Mouse (Mus musculus) ES-Bruce4 (cell line): ENCODE measurements around the gene C7. TPM values are rescaled to one million over a fixed set of nuclear protein-coding genes. Genes with fewer than 3 reads are reported as not detected.

ENCODE experiments used
- H3K27ac ChIP-seq: 2 replicates; pipeline ENCODE4 v1.5.1; 2012; ENCODE audit warnings: low read length, inconsistent platforms; ENCODE audit not compliant: insufficient read depth
- H3K27me3 ChIP-seq: 2 replicates; pipeline ENCODE4 v1.6.1; 2012; ENCODE audit warnings: mild to moderate bottlenecking, low read length, inconsistent platforms; ENCODE audit not compliant: control insufficient read depth, poor library complexity, insufficient read depth, severe bottlenecking
- H3K36me3 ChIP-seq: 2 replicates; pipeline ENCODE4 v1.6.1; 2012; ENCODE audit warnings: inconsistent platforms, mild to moderate bottlenecking, low read length, moderate library complexity; ENCODE audit not compliant: control insufficient read depth, poor library complexity, insufficient read depth, severe bottlenecking
- H3K4me1 ChIP-seq: one replicate; pipeline ENCODE4 v1.8.1; 2011; ENCODE audit warnings: low read length; ENCODE audit not compliant: control insufficient read depth, insufficient read depth
- H3K4me3 ChIP-seq: 2 replicates; pipeline ENCODE4 v1.5.1; 2011; ENCODE audit warnings: low read depth, mild to moderate bottlenecking, low read length
- H3K9ac ChIP-seq: 2 replicates; pipeline ENCODE4 v1.6.1; 2012; ENCODE audit warnings: low read depth, mild to moderate bottlenecking, inconsistent platforms; ENCODE audit not compliant: poor library complexity, severe bottlenecking
- H3K9me3 ChIP-seq: replicated peaks from 2 replicates; pipeline ENCODE4 v1.6.1; 2012; ENCODE audit warnings: mild to moderate bottlenecking, low read length, inconsistent platforms; ENCODE audit not compliant: control insufficient read depth, poor library complexity, insufficient read depth, severe bottlenecking
- CTCF ChIP-seq: IDR thresholded peaks from one replicate; pipeline ENCODE4 v1.8.1; 2011; ENCODE audit warnings: low read depth, low read length
- EP300 ChIP-seq: IDR thresholded peaks from 2 replicates; pipeline ENCODE4 v1.6.1; 2011; ENCODE audit warnings: low read depth, low read length; ENCODE audit not compliant: insufficient read depth
- POLR2A ChIP-seq: IDR thresholded peaks from one replicate; pipeline ENCODE4 v1.8.1; 2011; ENCODE audit warnings: low read length; ENCODE audit not compliant: insufficient read depth
- polyA plus RNA-seq: library from polyadenylated mRNA; stranded (reverse); fragments of >200 nt; gene quantifications from 2 replicates; pipeline ENCODE4 v1.2.4, GENCODE M21; 2011; ENCODE audit warnings: low read depth; ENCODE audit not compliant: missing spikeins, insufficient read depth, insufficient read length

C7 gene
- polyA plus RNA-seq: 0.24 TPM in 1 of 2 replicates, not detected in the other

DNA sequence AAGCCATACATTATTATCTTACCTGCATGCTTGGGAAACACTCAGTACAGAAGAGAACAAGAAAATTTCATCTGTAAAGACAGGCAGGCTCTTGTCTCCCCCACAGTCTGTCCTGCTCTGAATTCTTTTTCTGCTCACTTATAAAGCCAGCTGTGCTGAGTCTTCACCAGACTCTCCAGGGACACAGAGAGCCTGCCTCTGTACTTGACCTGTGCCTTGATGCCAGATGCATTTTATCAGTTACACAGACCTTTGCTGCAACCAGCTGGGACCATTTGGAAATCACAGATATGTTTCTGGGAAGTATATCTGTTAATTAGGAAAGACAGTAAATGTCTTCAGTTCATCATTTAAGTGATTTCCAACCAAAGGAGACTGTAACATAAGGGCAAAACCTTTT, at the start of gene C7:
C7 (minus strand) TSS at position 106 of the 400 bp plus-strand sequence.
- H3K27me3 ChIP-seq: no peaks in the 10 kb centered on the region
- no peaks in the 10 kb centered on the region for H3K36me3 ChIP-seq
- no peak within 1 kb of the TSS for H3K4me3 ChIP-seq
- no peaks in the 10 kb centered on the region for H3K4me1 ChIP-seq
- H3K9ac ChIP-seq: no peak within 1 kb of the TSS
- peaks cover 7% of the 10 kb centered on the region for H3K9me3 ChIP-seq
- TF ChIP-seq CTCF: no peak
- no peak for TF ChIP-seq EP300
- TF ChIP-seq POLR2A: no peak
- H3K27ac ChIP-seq: no peak within 1 kb of the TSS

DNA sequence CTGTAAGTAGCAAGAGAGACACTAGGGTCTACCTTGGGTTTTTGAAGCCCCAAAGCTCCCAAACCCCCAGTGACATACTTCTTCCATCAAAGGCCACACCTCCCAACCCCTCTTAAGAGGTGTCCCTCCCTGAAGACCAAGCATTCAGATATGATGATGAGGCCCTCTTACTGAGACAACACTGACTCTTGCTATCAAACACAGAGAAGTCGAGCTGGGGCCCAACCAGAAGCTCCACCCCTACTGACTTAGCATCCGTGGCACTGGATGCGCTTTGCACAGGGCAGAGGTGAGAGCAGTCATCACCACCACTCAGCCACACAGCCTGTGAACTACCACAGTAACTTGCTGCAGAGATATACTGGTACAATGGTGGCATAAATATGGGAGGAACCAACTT, 49.1 kb upstream of the C7 start:
- TF ChIP-seq POLR2A (no peak), EP300 (no peak), CTCF (no peak)
- peaks cover 9% of the 10 kb centered on the region for H3K36me3 ChIP-seq
- no peaks in the 10 kb centered on the region for H3K27me3 ChIP-seq
- no peak overlapping the region for H3K4me3 ChIP-seq
- H3K9me3 ChIP-seq: no peaks in the 10 kb centered on the region
- no peak overlapping the region for H3K27ac ChIP-seq
- peaks cover 2% of the 10 kb centered on the region for H3K4me1 ChIP-seq
- no peak overlapping the region for H3K9ac ChIP-seq

DNA sequence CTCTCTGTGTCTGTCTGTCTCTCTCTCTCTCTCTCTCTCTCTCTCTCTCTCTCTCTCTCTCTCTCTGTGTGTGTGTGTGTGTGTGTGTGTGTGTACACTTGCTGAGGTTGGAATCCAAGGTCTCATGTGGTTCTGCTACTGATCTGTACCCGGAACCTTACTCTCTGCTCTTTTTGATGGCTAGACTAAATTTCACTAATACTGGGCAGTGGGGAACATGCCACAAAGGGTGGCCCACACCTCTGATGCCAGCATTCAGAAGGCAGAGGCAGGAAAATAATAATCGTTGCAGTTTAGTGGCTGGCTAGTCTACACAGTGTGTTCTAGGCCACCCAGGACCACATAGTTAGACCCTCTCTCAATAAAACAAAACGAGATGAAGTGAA, 45.1 kb upstream of the C7 start:
- Histone ChIP-seq H3K4me3 (no peak overlapping the region), H3K36me3 (no peaks in the 10 kb centered on the region)

DNA sequence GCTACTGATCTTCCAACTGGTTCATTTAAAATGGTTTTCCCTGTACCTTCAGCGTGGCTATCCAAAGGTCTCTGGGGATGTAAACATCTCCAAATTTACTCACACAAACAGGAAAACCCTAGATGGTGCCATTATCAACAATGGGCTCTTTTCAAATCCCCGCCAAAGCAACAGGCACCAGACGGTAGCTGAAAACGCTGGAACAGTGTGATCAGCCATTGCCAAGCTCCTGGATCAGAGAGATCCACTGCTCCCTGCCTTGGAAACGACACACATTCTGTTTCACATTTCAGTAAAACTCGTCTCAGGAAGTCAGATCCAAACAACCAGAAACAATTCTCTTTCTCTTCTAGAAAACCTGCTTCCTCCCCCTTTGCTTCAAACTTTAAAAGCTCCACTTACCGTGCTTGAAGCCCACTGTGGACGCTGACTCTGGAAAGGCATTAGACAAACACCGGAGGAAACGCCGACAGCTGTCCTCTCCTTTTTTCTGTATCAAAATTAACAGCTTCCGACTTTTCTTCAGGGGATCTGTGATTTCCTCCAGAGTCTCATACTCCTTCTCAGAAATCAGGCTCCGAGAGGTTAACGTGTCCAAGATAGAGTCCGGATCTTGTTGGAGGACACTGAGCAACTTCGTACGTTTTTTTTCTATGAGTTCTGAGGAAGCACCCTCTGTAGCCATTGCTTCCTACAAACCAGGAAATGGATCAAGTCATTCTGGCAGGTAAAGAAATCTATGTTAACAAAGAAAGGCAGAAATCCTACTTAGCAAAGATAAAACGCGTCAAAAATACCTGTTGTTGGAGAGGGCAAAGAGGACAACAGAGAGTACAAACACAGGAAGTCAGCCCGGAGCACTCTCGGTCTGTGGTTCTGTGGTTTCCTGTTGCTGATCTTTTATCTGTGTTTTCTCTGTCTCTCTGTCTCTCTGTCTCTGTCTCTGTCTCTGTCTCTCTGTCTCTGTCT, 44.4 kb upstream of the C7 start, which contains the start of gene Card6:
Card6 (minus strand) TSS at position 854 of the 969 bp plus-strand sequence.
- H3K4me3 ChIP-seq: no peak within 1 kb of the TSS
- no peak within 1 kb of the TSS for H3K27ac ChIP-seq
- TF ChIP-seq EP300: no peak
- no peak for TF ChIP-seq CTCF
- no peak for TF ChIP-seq POLR2A
- H3K4me1 ChIP-seq: no peaks in the 10 kb centered on the region
- no peaks in the 10 kb centered on the region for H3K9me3 ChIP-seq
- peak within 1 kb of the TSS; percentile 69 for H3K9ac ChIP-seq
- no peaks in the 10 kb centered on the region for H3K36me3 ChIP-seq
- H3K27me3 ChIP-seq: no peaks in the 10 kb centered on the region

More for the DNA sequence above, 45.1 kb upstream of the C7 start:
- no peak for TF ChIP-seq EP300
- TF ChIP-seq CTCF: no peak
- TF ChIP-seq POLR2A: no peak
- Histone ChIP-seq H3K27ac (no peak overlapping the region), H3K9ac (no peak overlapping the region; the same call in 1 of the 2 replicates), H3K9me3 (no peaks in the 10 kb centered on the region), H3K4me1 (no peaks in the 10 kb centered on the region), H3K27me3 (no peaks in the 10 kb centered on the region)

DNA sequence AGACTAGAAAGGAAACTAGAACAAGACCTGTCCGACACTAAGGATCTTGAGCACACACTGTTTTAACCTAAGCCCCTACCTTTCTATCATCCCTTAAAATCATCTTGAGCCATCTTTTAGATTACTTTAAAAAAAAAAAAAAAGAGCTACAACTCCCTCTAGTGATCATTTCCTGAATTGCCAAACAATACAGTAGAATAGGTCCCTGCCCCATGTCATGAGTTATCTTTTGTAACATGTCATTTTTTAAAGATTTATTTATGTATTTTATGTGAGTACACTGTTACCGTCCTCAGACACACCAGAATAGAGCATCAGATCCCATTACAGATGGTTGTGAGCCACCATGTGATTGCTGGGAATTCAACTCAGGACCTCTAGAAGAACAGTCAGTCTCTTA, 42.8 kb upstream of the C7 start:
- Histone ChIP-seq H3K36me3 (no peaks in the 10 kb centered on the region), H3K9me3 (no peaks in the 10 kb centered on the region), H3K4me3 (no peak overlapping the region), H3K27me3 (no peaks in the 10 kb centered on the region), H3K4me1 (no peaks in the 10 kb centered on the region), H3K27ac (no peak overlapping the region), H3K9ac (no peak overlapping the region)
- TF ChIP-seq EP300 (no peak), CTCF (no peak), POLR2A (no peak)

DNA sequence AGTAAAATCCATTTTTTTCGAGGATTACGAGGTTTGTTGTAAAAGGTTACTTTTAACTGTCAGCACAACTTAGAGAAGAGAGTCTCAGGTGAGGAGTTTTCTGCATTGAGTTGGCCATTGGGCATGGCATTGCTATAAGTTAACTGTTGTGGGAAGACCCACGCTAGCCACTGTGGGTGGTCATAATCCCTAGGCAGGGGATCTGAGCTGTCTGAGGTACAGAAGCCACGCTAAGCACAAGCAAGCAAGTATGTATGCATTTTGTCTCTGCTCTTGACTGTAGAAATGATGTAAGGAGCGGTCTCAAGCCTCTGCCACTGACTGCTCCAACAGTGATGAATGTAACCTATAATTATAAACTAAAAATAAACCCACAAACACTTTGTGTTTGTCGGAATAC, 42.4 kb upstream of the C7 start:
- H3K9me3 ChIP-seq: no peaks in the 10 kb centered on the region
- H3K27ac ChIP-seq: no peak overlapping the region
- no peaks in the 10 kb centered on the region for H3K4me1 ChIP-seq
- H3K27me3 ChIP-seq: no peaks in the 10 kb centered on the region
- TF ChIP-seq POLR2A: no peak
- no peak for TF ChIP-seq EP300
- TF ChIP-seq CTCF: no peak
- no peak overlapping the region for H3K9ac ChIP-seq
- H3K36me3 ChIP-seq: no peaks in the 10 kb centered on the region
- no peak overlapping the region for H3K4me3 ChIP-seq
